Mouse (Mus musculus) neural tube, embryonic 14.5 days (tissue): ENCODE results near the gene Fam78a. TPM values are rescaled to one million over a fixed set of nuclear protein-coding genes. Genes with fewer than 3 reads are reported as not detected.

Source experiments
- ATAC-seq: fragments of 200-750 bp; cut with Nextera tagmentation; 2 replicates; pipeline ENCODE4 v1.8.0; 2017; ENCODE audit warnings: low read depth, mild to moderate bottlenecking, moderate TSS enrichment, moderate library complexity
- H3K27ac ChIP-seq: fragments of 300-500 bp; sonication (generic); 2 replicates; pipeline ENCODE4 v1.5.1; 2014; ENCODE audit warnings: low read depth, mild to moderate bottlenecking, control low read depth, low read length, moderate library complexity, mixed read lengths
- H3K27me3 ChIP-seq: fragments of 300-500 bp; sonication (generic); 2 replicates; pipeline ENCODE4 v1.6.1; 2014; ENCODE audit warnings: low read length; ENCODE audit not compliant: control insufficient read depth, insufficient read depth
- H3K36me3 ChIP-seq: fragments of 300-500 bp; sonication (generic); 2 replicates; pipeline ENCODE4 v1.6.1; 2014; ENCODE audit warnings: low read length, mixed read lengths; ENCODE audit not compliant: control insufficient read depth, insufficient read depth
- H3K4me1 ChIP-seq: fragments of 300-500 bp; sonication (generic); 2 replicates; pipeline ENCODE4 v1.6.1; 2014; ENCODE audit warnings: low read length; ENCODE audit not compliant: control insufficient read depth, insufficient read depth
- H3K4me2 ChIP-seq: fragments of 300-500 bp; sonication (generic); 2 replicates; pipeline ENCODE4 v1.6.1; 2014; ENCODE audit warnings: mild to moderate bottlenecking, low read depth, low read length, control low read depth
- H3K4me3 ChIP-seq: fragments of 300-500 bp; sonication (generic); 2 replicates; pipeline ENCODE4 v1.5.1; 2014; ENCODE audit warnings: low read depth, low read length, control low read depth, mixed read lengths
- H3K9ac ChIP-seq: fragments of 300-500 bp; sonication (generic); replicated peaks from 2 replicates; pipeline ENCODE4 v1.6.1; 2014; ENCODE audit warnings: low read depth, mild to moderate bottlenecking, control low read depth, low read length, mixed read lengths
- H3K9me3 ChIP-seq: fragments of 300-500 bp; sonication (generic); 2 replicates; pipeline ENCODE4 v1.6.1; 2016; ENCODE audit warnings: low read length; ENCODE audit not compliant: control insufficient read depth
- WGBS: fragments of 180-500 bp; shearing (Covaris S2); extraction: QIAGEN DNeasy Blood & Tissue Kit; methylation state at CpG from one replicate; pipeline ENCODE4 v1.1.7; 2014; 5-methylcytosine and 5-hydroxymethylcytosine counted together
- polyA plus RNA-seq: library from polyadenylated mRNA; unstranded; fragments of >200 nt; fragmentation: Nextera tagmentation; extraction: Ambion mirVana; gene quantifications from 2 replicates; pipeline ENCODE4 v1.2.1, GENCODE M21; 2014

The Fam78a gene
- polyA plus RNA-seq, 1 experiment from 2014 or later, result 0.50 TPM

GRCm38 (mm10) chr2:32058716-32059115 lies 25.9 kb downstream of the Fam78a start:
- no peaks in the 10 kb centered on the region for H3K36me3 ChIP-seq
- no peak overlapping the region for H3K9ac ChIP-seq
- H3K27ac ChIP-seq, result no peak overlapping the region
- no peaks in the 10 kb centered on the region for H3K4me1 ChIP-seq
- H3K9me3 ChIP-seq, result no peaks in the 10 kb centered on the region
- ATAC-seq, result no peak
- H3K27me3 ChIP-seq, result no peaks in the 10 kb centered on the region
- no peak overlapping the region for H3K4me2 ChIP-seq
- 46% methylated on average over 5 of the region's 5 CpGs for WGBS
- H3K4me3 ChIP-seq, result no peak overlapping the region

GRCm38 (mm10) chr2:32058241-32058640 lies 26.4 kb downstream of the Fam78a start:
- Histone ChIP-seq H3K4me3 (no peak overlapping the region), H3K4me1 (no peaks in the 10 kb centered on the region), H3K9ac (no peak overlapping the region), H3K27me3 (no peaks in the 10 kb centered on the region), H3K36me3 (no peaks in the 10 kb centered on the region), H3K4me2 (no peak overlapping the region), H3K9me3 (no peaks in the 10 kb centered on the region), H3K27ac (no peak overlapping the region)
- 67% methylated on average over 9 of the region's 9 CpGs for WGBS
- ATAC-seq, result no peak

GRCm38 (mm10) chr2:32057794-32058193 lies 26.9 kb downstream of the Fam78a start:
- no peak overlapping the region for H3K4me3 ChIP-seq
- H3K9ac ChIP-seq, result no peak overlapping the region
- H3K9me3 ChIP-seq, result no peaks in the 10 kb centered on the region
- WGBS, result 86% methylated on average over 4 of the region's 4 CpGs
- H3K27me3 ChIP-seq, result no peaks in the 10 kb centered on the region
- no peaks in the 10 kb centered on the region for H3K4me1 ChIP-seq
- no peak overlapping the region for H3K4me2 ChIP-seq
- no peaks in the 10 kb centered on the region for H3K36me3 ChIP-seq
- ATAC-seq, result no peak
- H3K27ac ChIP-seq, result no peak overlapping the region

DNA sequence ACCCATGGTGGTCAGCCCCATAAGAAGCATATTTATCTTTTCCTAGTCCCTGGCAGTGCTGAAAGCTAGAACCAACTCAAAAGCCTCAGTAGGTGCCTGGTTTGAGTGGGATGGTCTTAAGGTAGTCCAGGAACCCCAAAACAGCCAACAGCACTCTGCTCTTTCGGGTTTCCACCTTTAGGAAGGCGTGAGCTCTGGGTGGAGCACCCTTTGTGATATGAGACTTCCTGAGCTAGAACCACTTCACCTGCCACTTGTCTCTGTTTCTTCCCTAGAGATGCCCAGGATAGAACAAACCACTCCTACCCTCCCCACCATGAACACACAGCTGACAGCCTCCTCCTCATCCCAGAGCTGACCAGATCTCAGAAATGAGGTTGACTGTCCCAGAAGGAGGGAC lies 27.3 kb downstream of the Fam78a start:
- Histone ChIP-seq H3K4me1 (no peaks in the 10 kb centered on the region), H3K27ac (no peak overlapping the region), H3K27me3 (no peaks in the 10 kb centered on the region), H3K9ac (no peak overlapping the region), H3K36me3 (peaks cover 3% of the 10 kb centered on the region), H3K4me2 (no peak overlapping the region), H3K9me3 (no peaks in the 10 kb centered on the region), H3K4me3 (no peak overlapping the region)
- no peak for ATAC-seq
- 83% methylated on average over 2 of the region's 2 CpGs for WGBS

DNA sequence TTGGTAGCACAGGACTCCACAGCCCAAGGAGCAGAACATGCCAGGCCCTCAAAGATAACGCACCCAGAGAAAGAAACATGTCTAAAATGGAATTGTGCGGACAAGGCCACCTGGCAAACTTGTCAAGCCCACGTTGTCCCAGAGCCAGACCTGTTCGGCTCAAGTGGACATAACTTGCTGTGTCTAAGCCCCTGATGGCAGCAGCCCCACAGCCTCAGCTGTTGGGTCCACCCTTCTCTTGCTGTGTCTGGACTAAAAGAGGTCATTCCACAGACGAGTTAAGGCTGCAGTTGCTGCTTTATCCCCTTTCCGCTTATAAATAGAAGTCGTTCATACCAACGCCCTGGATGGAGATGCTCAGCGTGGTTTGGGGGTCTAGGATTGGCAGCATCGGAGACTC lies 28.1 kb downstream of the Fam78a start:
- ATAC-seq, result no peak
- H3K27me3 ChIP-seq, result no peaks in the 10 kb centered on the region
- WGBS, result 92% methylated on average over 10 of the region's 10 CpGs
- H3K9ac ChIP-seq, result no peak overlapping the region
- H3K9me3 ChIP-seq, result no peaks in the 10 kb centered on the region
- H3K36me3 ChIP-seq, result peaks cover 11% of the 10 kb centered on the region
- H3K27ac ChIP-seq, result no peak overlapping the region
- H3K4me3 ChIP-seq, result no peak overlapping the region
- no peaks in the 10 kb centered on the region for H3K4me1 ChIP-seq
- H3K4me2 ChIP-seq, result no peak overlapping the region

DNA sequence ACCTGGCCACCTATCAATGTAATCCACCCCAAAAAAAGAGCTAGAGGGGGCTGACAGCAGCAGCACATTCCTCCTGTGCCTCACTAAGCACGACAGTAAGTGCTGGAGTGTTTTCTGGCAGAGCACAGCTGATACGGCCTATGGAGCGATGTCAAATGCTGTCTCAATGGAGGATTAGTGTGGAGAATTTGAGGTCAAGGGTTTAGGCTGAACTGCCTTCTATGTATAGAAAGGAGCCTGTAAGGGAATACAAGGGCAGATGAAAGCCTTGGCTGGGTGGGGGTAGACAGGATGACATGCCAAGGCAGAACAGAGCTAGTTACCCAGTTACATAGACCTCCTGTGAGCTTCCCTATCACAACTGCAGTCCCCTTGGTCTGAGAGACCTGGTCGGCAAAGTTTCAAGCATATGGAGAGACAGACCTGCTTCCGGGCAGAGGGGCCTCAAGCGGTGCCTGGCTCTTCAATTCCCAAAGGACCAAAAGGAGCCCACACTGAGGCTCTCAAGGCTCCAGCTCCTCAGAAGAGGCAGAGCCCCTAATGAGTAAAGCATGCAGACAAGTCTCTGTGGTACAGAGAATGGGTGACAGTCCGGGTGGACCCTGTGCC lies 29.2 kb downstream of the Fam78a start:
- Histone ChIP-seq H3K4me3 (no peak overlapping the region), H3K4me2 (no peak overlapping the region), H3K9me3 (no peaks in the 10 kb centered on the region), H3K27ac (no peak overlapping the region), H3K36me3 (peaks cover 11% of the 10 kb centered on the region), H3K9ac (no peak overlapping the region), H3K4me1 (no peaks in the 10 kb centered on the region), H3K27me3 (no peaks in the 10 kb centered on the region)
- 54% methylated on average over 7 of the region's 7 CpGs for WGBS
- ATAC-seq, result no peak

DNA sequence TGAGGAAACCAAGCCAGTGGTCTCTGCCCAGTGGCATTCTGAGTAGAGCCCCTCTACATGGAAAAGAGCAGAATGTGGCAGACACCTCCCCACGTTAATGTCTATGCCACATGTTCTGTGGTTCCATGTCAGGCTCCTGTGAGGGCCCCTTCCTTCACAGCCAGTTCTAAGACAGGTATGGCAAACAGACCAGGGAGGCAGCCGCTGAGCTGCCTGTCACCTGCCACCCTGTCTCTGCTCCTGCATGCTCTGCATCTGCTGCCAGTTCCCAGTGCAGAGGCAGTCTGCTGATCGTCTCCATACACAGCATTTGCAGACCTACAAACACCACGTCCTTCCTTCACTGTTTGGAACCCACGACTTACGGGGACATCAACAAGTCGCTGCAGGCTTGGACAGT lies 32.2 kb downstream of the Fam78a start:
- no peak overlapping the region for H3K9ac ChIP-seq
- H3K27ac ChIP-seq, result no peak overlapping the region
- no peaks in the 10 kb centered on the region for H3K9me3 ChIP-seq
- H3K4me2 ChIP-seq, result no peak overlapping the region
- 95% methylated on average over 7 of the region's 7 CpGs for WGBS
- no peaks in the 10 kb centered on the region for H3K4me1 ChIP-seq
- H3K4me3 ChIP-seq, result no peak overlapping the region
- ATAC-seq, result no peak
- H3K27me3 ChIP-seq, result no peaks in the 10 kb centered on the region
- H3K36me3 ChIP-seq, result peaks cover 26% of the 10 kb centered on the region

DNA sequence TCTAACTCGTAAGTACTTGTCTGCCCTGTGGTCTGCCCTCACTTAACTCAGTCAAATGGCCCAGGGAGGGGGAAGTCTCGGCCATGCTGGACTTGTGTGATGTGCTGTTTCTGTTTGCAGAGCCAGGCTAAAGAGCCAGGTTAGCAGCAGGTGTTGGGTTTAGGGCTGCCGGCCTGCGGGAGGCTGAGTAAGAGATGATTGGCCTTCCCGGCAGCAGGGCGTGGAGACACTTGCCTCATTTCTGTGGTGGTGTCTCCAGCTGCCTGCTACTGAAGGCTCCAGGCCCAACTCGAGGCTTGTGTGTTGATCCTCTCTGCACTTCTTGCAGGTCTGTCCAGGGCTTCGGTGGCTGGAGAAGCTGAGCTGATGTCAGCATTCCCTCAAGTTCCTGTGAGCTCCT lies 32.9 kb downstream of the Fam78a start:
- Histone ChIP-seq H3K27ac (no peak overlapping the region), H3K4me2 (no peak overlapping the region), H3K9me3 (no peaks in the 10 kb centered on the region), H3K4me1 (no peaks in the 10 kb centered on the region), H3K36me3 (peaks cover 26% of the 10 kb centered on the region), H3K27me3 (no peaks in the 10 kb centered on the region), H3K9ac (no peak overlapping the region), H3K4me3 (no peak overlapping the region)
- 97% methylated on average over 8 of the region's 8 CpGs for WGBS
- ATAC-seq, result no peak

DNA sequence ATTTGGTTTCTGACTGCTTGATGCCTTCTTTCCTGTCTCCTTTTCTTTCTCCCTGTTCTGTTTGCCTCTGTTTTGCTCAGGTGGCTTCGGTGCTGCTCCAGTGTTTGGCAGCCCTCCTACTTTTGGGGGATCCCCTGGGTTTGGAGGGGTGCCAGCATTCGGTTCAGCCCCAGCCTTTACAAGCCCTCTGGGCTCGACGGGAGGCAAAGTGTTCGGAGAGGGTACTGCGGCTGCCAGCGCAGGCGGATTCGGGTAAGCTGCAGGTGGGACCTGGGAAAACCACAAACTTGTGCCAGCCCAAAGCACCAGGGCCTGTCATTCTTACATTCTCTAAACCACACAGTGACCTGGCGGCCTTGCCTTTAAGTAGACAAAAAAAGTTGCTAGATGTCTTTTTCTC lies 37.3 kb downstream of the Fam78a start:
- Histone ChIP-seq H3K27me3 (no peaks in the 10 kb centered on the region), H3K9ac (no peak overlapping the region), H3K36me3 (peaks cover 42% of the 10 kb centered on the region), H3K4me3 (no peak overlapping the region), H3K4me2 (no peak overlapping the region), H3K27ac (no peak overlapping the region), H3K9me3 (no peaks in the 10 kb centered on the region), H3K4me1 (no peaks in the 10 kb centered on the region)
- WGBS, result 88% methylated on average over 10 of the region's 10 CpGs
- no peak for ATAC-seq
